17 mouse cellular contexts compared by ENCODE assay signal in genomic region chr12:99450076-99450475, GRCm38 (mm10).
"Had no signal": no experiment of that assay in that cellular context is flagged by ENCODE, and none has a peak within 500 bp of the region (broad histone marks: within the 10 kb centered on the region; RNA-seq: fewer than 3 reads in every experiment).

No protein-coding gene starts in this region.

- H3K27me3 ChIP-seq: intestine, embryonic 15.5 days; kidney, embryonic 15.5 days; limb, embryonic 13.5 days; liver, embryonic 12.5 days; liver, embryonic 15.5 days; lung, embryonic 15.5 days had no signal

- H3K9ac ChIP-seq: intestine, embryonic 15.5 days; kidney, embryonic 15.5 days; limb, embryonic 13.5 days; liver, embryonic 12.5 days; liver, embryonic 15.5 days; lung, embryonic 15.5 days had no signal

- DNase-seq: kidney, adult 11 months; kidney, adult 8-10 months; kidney, postnatal 10 days; kidney, postnatal 4 days; layer of hippocampus, adult 9-11 months; liver; midbrain, embryonic 14.5 days; thymus, postnatal 25 days had no signal

- H3K4me3 ChIP-seq: intestine, embryonic 15.5 days; kidney, embryonic 15.5 days; limb, embryonic 10.5 days; limb, embryonic 13.5 days; liver, embryonic 12.5 days; liver, embryonic 15.5 days; lung, embryonic 15.5 days had no signal

- H3K9me3 ChIP-seq: intestine, embryonic 15.5 days; kidney, embryonic 15.5 days; limb, embryonic 10.5 days; limb, embryonic 13.5 days; liver, embryonic 12.5 days; liver, embryonic 15.5 days; lung, embryonic 15.5 days had no signal

- H3K4me2 ChIP-seq: intestine, embryonic 15.5 days; kidney, embryonic 15.5 days; limb, embryonic 13.5 days; liver, embryonic 12.5 days; liver, embryonic 15.5 days; lung, embryonic 15.5 days; midbrain, embryonic 11.5 days had no signal

- H3K27ac ChIP-seq: intestine, embryonic 15.5 days; kidney, embryonic 15.5 days; limb, embryonic 10.5 days; limb, embryonic 13.5 days; liver, embryonic 12.5 days; liver, embryonic 15.5 days; lung, embryonic 15.5 days had no signal

- ATAC-seq: hindbrain, embryonic 16.5 days; intestine, embryonic 15.5 days; liver, embryonic 12.5 days had no signal

- H3K36me3 ChIP-seq: intestine, embryonic 15.5 days; kidney, embryonic 15.5 days; liver, embryonic 12.5 days; liver, embryonic 15.5 days; lung, embryonic 15.5 days had no signal
